Mouse (Mus musculus): ENCODE measurements around the gene Lrba.

Lrba gene

GRCm38 (mm10) chr3:86756548-86756947, 532.1 kb downstream of the Lrba start:
- no peak for TF ChIP-seq GATA4 (IDR thresholded peaks at IDR 0.05; ENCODE audit: insufficient replicate concordance, low read length)

DNA sequence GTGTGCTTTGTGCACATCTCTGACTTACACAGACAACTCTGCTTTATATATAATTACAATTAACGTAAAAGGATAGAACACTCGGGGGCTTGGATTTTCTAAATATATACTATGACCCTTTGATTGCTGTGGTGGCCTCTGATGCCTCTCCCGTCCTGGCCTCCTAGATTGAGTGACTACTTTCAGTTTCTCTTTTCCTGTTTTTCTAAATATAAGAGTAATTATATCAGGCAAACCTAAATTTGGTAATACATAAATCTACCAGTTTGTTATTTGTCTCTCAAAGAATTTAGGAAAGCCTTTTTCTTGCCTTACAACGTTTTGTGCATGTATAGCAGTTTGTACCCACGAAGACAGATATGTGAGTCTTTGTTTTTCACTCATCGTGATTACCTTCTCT, 534.2 kb downstream of the Lrba start:
- TF ChIP-seq GATA4 (IDR thresholded peaks at IDR 0.05; ENCODE audit: insufficient replicate concordance, low read length), result no peak

- TF ChIP-seq GATA4 (IDR thresholded peaks at IDR 0.05; ENCODE audit: insufficient replicate concordance, low read length), result no peak
Observed at GRCm38 (mm10) chr3:86759383-86759782, 534.9 kb downstream of the Lrba start.

- no peak for TF ChIP-seq GATA4 (IDR thresholded peaks at IDR 0.05; ENCODE audit: insufficient replicate concordance, low read length)
Observed at GRCm38 (mm10) chr3:86759834-86760233, 535.4 kb downstream of the Lrba start.

DNA sequence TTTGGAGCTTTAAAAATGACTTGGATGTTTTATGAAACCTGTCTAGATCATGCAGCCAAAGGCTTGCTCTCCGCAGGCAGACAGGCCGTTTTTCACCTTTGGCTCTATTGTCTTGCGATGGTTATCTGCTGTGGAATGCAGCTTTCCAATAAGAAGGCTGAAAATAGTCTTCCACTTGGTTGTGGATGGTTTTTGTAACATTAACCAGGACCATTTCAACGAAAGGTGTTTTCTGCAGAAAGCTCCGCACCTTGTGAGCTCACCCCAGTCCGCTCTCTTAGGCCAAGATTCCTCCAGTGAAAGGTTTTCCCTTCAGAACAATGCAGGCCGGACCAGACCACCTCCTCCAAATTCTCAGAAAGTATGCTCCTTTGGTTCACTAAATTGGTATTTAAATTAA, 536.0 kb downstream of the Lrba start:
- no peak for TF ChIP-seq GATA4 (IDR thresholded peaks at IDR 0.05; ENCODE audit: insufficient replicate concordance, low read length)

DNA sequence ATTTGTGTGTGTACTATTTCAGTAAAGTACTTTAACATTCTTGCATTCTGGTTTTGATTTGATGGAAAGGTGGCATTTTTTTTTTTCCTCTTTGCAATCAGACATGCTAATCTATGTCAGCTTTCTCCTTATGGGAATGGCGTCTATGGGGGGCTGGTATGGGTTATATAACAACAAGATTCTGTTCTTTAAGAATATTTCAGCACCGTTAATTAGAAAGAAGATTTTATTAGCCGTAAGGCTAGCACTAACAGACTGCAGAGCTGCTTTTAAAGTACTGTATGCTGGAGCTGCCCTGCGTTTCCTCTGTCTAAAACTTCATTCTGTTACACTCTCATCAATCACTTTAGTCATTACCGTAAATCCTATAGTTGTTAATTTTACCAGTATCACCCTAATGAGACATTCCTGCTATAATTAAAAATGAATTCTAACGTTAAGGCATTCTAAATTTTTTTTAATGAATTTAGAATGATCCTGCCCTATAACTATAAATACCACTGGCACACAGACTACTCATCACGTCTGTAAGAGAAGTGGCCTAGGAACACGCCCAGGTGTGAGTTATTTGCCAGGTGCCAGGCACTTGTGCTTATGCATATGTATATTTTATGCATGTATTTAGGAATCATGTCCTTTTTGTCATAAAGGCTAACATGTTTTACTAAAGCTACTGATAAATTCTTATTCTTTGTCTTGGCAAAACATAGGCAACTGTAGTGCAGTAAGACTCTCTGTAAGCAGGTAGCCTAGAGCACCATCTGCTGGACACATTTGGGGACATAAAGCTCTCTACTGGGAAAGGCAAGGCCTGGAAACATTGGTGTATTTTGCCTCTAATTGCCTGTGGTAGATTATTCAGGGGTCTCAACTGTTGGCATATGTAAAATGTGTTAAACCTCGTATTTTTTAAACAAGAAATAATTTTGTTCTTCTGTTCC, 536.9 kb downstream of the Lrba start:
- no peak for TF ChIP-seq GATA4 (IDR thresholded peaks at IDR 0.05; ENCODE audit: insufficient replicate concordance, low read length)

DNA sequence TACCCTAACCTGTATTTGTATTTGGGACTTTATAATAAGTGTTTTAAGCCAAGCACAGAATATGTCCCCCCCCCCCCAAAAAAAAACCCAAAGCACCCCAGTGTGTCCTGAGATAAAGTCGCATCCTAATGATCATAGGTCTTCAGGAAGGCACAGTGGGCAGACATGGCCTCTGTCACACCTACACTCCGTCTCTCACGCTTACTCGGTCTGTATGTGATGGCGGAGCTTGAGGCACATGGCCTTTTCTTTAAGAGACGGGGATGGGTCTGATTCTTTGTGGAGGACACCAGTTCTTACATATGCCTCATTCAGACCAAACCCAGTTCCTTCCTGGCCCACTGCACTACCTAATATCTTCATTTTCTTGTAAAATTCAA, 537.5 kb downstream of the Lrba start:
- TF ChIP-seq GATA4 (IDR thresholded peaks at IDR 0.05; ENCODE audit: insufficient replicate concordance, low read length), result no peak

GRCm38 (mm10) chr3:86762456-86762855, 538.0 kb downstream of the Lrba start:
- TF ChIP-seq GATA4 (IDR thresholded peaks at IDR 0.05; ENCODE audit: insufficient replicate concordance, low read length), result no peak

DNA sequence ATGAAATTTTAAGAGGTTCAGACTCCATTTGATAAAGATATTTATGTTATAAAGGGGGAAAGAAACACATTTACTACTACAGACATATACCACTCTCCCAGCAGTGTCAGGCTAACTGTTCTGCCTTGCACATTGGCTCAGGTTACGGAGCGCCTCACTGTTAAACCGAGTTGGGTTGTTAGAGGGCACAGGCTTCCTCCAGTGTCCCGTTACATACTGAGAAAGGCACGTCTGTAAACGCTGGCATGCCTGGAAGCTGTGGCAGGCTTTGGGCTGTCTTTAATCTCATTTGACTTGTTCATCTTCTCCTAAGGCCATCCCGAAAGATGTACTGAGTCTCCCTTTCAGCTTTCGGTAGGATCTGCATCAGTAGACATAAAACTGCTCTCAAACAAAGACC, 544.1 kb downstream of the Lrba start:
- TF ChIP-seq GATA4 (IDR thresholded peaks at IDR 0.05; ENCODE audit: insufficient replicate concordance, low read length), result no peak

- TF ChIP-seq GATA4 (IDR thresholded peaks at IDR 0.05; ENCODE audit: insufficient replicate concordance, low read length), result no peak
Observed at GRCm38 (mm10) chr3:86768969-86769368, 544.5 kb downstream of the Lrba start.

- peak; percentile 53; the same call in 1 of the 2 replicates for TF ChIP-seq GATA4 (IDR thresholded peaks at IDR 0.05; ENCODE audit: insufficient replicate concordance, low read length)
Observed at GRCm38 (mm10) chr3:86774566-86775443, 550.3 kb downstream of the Lrba start.

DNA sequence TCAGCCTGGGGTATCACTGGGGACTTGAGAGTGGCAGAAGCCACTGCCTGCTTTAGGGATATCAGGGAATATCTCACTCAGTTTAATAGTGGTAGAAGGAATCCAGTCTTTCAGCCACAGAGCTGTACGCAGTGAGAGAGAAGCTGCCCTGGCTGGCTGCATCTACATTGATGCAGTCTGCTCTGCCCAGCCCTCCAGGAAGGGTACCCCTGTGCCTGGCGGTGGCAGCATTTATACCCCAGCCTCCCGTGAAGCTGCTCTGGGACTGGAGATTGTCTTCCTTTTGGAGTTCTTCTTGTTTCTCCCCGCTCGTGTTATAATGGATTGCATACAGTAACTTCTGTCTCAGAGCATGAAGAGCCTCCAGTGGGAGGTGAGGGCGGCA, 551.0 kb downstream of the Lrba start:
- TF ChIP-seq GATA4 (IDR thresholded peaks at IDR 0.05; ENCODE audit: insufficient replicate concordance, low read length), result no peak

DNA sequence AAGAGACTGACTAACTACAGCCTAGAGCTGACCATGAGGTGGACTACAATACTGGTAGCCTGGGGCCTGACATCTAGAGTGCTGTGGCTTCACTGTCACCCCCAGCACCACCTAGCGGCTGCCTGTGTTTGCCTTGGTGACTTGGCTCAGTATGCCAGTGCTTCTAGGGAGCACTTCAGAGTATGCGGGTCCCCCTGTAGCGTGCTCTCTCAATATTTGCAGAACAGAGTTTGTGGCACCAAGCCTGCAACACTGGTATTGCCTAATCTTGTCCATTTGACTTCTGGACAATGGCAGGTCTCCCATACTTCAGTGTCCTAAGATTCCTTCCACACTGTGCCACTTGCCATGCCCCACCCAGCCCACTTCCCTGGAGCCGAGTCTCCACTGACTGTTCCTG, 555.2 kb downstream of the Lrba start:
- no peak for TF ChIP-seq GATA4 (IDR thresholded peaks at IDR 0.05; ENCODE audit: insufficient replicate concordance, low read length)

- no peak for TF ChIP-seq GATA4 (IDR thresholded peaks at IDR 0.05; ENCODE audit: insufficient replicate concordance, low read length)
Observed at GRCm38 (mm10) chr3:86784051-86784450, 559.6 kb downstream of the Lrba start.

DNA sequence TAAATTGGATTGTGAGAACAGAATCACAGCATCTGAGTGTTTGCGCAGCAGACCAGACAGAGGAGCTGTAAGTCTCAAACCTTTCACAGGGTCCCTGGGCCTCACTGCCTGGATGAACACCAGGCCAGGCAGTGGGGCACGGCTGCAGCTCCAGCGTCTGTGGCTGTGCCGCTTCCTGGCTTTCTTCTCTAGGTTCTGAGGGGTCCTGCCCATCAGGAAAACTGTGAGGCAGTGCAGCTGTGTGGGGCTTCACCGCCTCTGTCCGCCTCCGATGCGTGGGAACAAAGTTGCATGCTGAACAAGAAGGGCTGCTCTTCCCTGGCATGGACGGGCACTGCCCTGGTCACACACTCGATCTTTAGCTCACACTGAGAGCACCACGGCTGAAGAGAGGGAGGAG, 560.5 kb downstream of the Lrba start:
- TF ChIP-seq GATA4 (IDR thresholded peaks at IDR 0.05; ENCODE audit: insufficient replicate concordance, low read length), result no peak

GRCm38 (mm10) chr3:86786280-86786679, 561.8 kb downstream of the Lrba start:
- no peak for TF ChIP-seq GATA4 (IDR thresholded peaks at IDR 0.05; ENCODE audit: insufficient replicate concordance, low read length)
